Mouse (Mus musculus) midbrain, postnatal 0 days (tissue): Measurements from ENCODE around the gene Oxsr1. TPM values are rescaled to one million over a fixed set of nuclear protein-coding genes. Genes with fewer than 3 reads are reported as not detected.

ENCODE experiments used
- ATAC-seq: fragments of 200-750 bp; cut with Nextera tagmentation; 2 replicates; pipeline ENCODE4 v1.8.0; 2017; ENCODE audit warnings: moderate number of reproducible peaks, mild to moderate bottlenecking, moderate TSS enrichment, moderate library complexity; ENCODE audit not compliant: low FRiP score
- DNase-seq: peaks from one replicate; pipeline ENCODE4 v3.0.0-alpha.2; 2015; ENCODE audit warnings: low spot score
- H3K27ac ChIP-seq: fragments of 300-500 bp; sonication (generic); 2 replicates; pipeline ENCODE4 v1.5.1; 2014; ENCODE audit warnings: low read depth, mild to moderate bottlenecking, low read length, mixed read lengths
- H3K27me3 ChIP-seq: fragments of 300-500 bp; sonication (generic); 2 replicates; pipeline ENCODE4 v1.6.1; 2014; ENCODE audit warnings: low read length, control low read depth, mixed read lengths; ENCODE audit not compliant: insufficient read depth
- H3K36me3 ChIP-seq: fragments of 300-500 bp; sonication (generic); 2 replicates; pipeline ENCODE4 v1.6.1; 2014; ENCODE audit warnings: low read length, control low read depth, mixed read lengths; ENCODE audit not compliant: insufficient read depth
- H3K4me1 ChIP-seq: fragments of 300-500 bp; sonication (generic); 2 replicates; pipeline ENCODE4 v1.6.1; 2014; ENCODE audit warnings: mild to moderate bottlenecking, control low read depth, antibody characterized with exemption, low read length, mixed read lengths; ENCODE audit not compliant: insufficient read depth
- H3K4me2 ChIP-seq: fragments of 300-500 bp; sonication (generic); 2 replicates; pipeline ENCODE4 v1.6.1; 2014; ENCODE audit warnings: low read depth, mild to moderate bottlenecking, low read length, mixed read lengths; ENCODE audit not compliant: poor library complexity, severe bottlenecking
- H3K4me3 ChIP-seq: fragments of 300-500 bp; sonication (generic); 2 replicates; pipeline ENCODE4 v1.5.1; 2014; ENCODE audit warnings: low read depth, mild to moderate bottlenecking, low read length, moderate library complexity
- H3K9ac ChIP-seq: fragments of 300-500 bp; sonication (generic); replicated peaks from 2 replicates; pipeline ENCODE4 v1.6.1; 2014; ENCODE audit warnings: mild to moderate bottlenecking, low read length, moderate library complexity, mixed read lengths; ENCODE audit not compliant: poor library complexity, severe bottlenecking
- H3K9me3 ChIP-seq: fragments of 300-500 bp; sonication (generic); 2 replicates; pipeline ENCODE4 v1.6.1; 2016; ENCODE audit warnings: low read length, control low read depth
- CTCF ChIP-seq: IDR thresholded peaks from 2 replicates; pipeline ENCODE4 v1.5.1; 2016; ENCODE audit warnings: antibody characterized with exemption, mild to moderate bottlenecking
- WGBS: fragments of 180-500 bp; shearing (Covaris S2); extraction: QIAGEN DNeasy Blood & Tissue Kit; methylation state at CpG from one replicate; pipeline ENCODE4 v1.1.7; 2014; 5-methylcytosine and 5-hydroxymethylcytosine counted together
- polyA plus RNA-seq: library from polyadenylated mRNA; unstranded; fragments of >200 nt; fragmentation: Nextera tagmentation; extraction: Ambion mirVana; gene quantifications from 2 replicates; pipeline ENCODE4 v1.2.1, GENCODE M21; 2015
- total RNA-seq: library from RNA; depleted of rRNA; stranded (reverse); fragments of >200 nt; gene quantifications from 2 replicates; pipeline ENCODE4 v1.2.3, GENCODE M21; 2014

Gene Oxsr1
- total and polyA plus RNA-seq, 2 experiments from 2014 or later, result 10.7 to 38.5 TPM

DNA sequence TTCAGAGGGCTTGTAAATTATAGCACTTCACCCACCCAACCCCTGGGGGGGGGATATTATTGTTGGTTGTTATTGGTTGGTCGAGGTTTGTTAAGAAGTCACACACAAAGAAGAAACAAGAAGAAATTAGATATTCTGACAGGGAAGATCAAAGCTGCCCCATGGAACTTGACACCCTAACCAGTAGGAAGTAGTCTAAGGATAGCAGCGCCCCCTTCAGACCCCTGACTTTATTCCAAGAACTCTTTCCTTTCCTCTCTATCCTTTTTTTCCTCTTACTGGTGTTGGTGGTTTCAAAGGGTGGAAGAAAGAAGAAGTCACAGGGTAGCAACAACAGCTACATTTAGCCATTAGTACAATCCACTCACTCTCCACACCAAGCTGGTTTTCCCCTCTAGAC, 68.0 kb downstream of the Oxsr1 start:
- H3K27ac ChIP-seq, result no peak overlapping the region
- H3K9ac ChIP-seq, result no peak overlapping the region
- no peaks in the 10 kb centered on the region for H3K9me3 ChIP-seq
- H3K36me3 ChIP-seq, result peaks cover 38% of the 10 kb centered on the region
- 90% methylated on average over 2 of the region's 2 CpGs for WGBS
- H3K27me3 ChIP-seq, result no peaks in the 10 kb centered on the region
- TF ChIP-seq CTCF, result no peak
- DNase-seq, result no peak
- H3K4me2 ChIP-seq, result no peak overlapping the region
- H3K4me3 ChIP-seq, result no peak overlapping the region
- ATAC-seq, result no peak
- H3K4me1 ChIP-seq, result no peaks in the 10 kb centered on the region

DNA sequence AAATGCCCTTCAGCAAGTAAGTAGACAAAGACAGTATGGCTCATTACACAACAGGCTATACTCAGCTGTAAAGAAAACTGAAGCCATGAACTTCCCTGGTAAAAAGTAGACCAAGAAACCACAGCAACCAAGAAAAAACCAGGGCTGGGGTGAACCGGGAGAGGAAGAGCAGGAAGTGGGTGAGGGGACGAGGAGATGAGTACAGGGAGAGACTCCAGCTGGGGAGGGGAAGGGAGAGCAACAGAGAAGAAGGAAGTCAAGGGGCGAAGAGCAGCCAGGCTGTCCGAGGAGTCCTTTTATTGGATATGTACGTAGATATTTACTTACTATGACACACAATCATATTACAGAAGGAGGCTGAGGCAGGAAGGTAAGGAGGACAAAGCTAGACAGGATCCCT, 74.2 kb downstream of the Oxsr1 start:
- ATAC-seq, result no peak
- H3K9me3 ChIP-seq, result no peaks in the 10 kb centered on the region
- no peaks in the 10 kb centered on the region for H3K4me1 ChIP-seq
- no peak for TF ChIP-seq CTCF
- no peak overlapping the region for H3K4me2 ChIP-seq
- H3K27ac ChIP-seq, result no peak overlapping the region
- H3K9ac ChIP-seq, result no peak overlapping the region
- no peaks in the 10 kb centered on the region for H3K27me3 ChIP-seq
- DNase-seq, result no peak
- no peak overlapping the region for H3K4me3 ChIP-seq
- 89% methylated on average over 5 of the region's 5 CpGs for WGBS
- peaks cover 16% of the 10 kb centered on the region for H3K36me3 ChIP-seq

DNA sequence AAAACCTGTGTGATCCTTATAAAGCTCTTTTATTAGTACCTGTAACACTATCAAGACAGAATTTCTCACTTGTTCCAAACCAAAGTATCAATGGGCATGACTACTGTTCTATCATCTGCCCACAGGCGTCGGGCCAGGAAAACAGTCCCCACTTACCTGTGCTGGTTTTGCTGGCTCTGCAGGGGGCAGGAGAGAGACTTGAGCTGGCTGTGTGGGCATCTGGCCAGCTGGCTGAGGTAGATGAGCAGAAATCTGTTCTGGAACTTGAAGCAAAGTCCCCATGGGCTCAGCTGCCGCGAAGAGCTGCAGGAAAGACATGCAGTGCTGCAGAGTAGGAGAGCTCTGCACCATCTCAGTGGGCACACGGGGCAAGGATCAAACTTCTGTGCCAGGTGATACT, 75.4 kb downstream of the Oxsr1 start:
- Histone ChIP-seq H3K4me3 (no peak overlapping the region), H3K9ac (no peak overlapping the region), H3K27ac (no peak overlapping the region), H3K9me3 (no peaks in the 10 kb centered on the region), H3K27me3 (no peaks in the 10 kb centered on the region), H3K4me1 (no peaks in the 10 kb centered on the region), H3K4me2 (no peak overlapping the region), H3K36me3 (peaks cover 24% of the 10 kb centered on the region)
- peak; percentile 9 for DNase-seq
- no peak for TF ChIP-seq CTCF
- ATAC-seq, result no peak
- 85% methylated on average over 5 of the region's 5 CpGs for WGBS

DNA sequence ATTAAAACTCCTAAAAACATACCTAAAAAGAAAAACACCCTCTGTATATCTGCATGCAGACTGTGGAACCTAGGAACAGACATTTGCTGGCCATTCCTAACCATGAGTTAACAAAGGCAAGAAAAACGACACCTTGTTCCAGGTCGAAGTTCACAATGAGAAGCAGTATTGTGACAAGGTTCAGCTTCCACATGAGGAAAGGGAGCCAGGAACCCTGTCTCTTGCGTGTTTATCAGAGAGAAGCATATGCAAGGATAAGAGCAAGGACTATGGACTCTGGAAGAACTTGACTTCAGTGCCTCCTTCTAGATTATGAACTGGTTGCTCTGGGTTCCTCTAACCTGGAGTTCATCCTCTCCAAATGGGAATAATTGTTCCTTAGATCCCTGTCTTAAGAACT, 78.2 kb downstream of the Oxsr1 start:
- Histone ChIP-seq H3K9me3 (no peaks in the 10 kb centered on the region), H3K9ac (no peak overlapping the region), H3K4me1 (no peaks in the 10 kb centered on the region), H3K36me3 (peaks cover 39% of the 10 kb centered on the region), H3K4me3 (no peak overlapping the region), H3K4me2 (no peak overlapping the region), H3K27me3 (no peaks in the 10 kb centered on the region), H3K27ac (no peak overlapping the region)
- 93% methylated on average over 3 of the region's 3 CpGs for WGBS
- no peak for TF ChIP-seq CTCF
- DNase-seq, result no peak
- no peak for ATAC-seq

DNA sequence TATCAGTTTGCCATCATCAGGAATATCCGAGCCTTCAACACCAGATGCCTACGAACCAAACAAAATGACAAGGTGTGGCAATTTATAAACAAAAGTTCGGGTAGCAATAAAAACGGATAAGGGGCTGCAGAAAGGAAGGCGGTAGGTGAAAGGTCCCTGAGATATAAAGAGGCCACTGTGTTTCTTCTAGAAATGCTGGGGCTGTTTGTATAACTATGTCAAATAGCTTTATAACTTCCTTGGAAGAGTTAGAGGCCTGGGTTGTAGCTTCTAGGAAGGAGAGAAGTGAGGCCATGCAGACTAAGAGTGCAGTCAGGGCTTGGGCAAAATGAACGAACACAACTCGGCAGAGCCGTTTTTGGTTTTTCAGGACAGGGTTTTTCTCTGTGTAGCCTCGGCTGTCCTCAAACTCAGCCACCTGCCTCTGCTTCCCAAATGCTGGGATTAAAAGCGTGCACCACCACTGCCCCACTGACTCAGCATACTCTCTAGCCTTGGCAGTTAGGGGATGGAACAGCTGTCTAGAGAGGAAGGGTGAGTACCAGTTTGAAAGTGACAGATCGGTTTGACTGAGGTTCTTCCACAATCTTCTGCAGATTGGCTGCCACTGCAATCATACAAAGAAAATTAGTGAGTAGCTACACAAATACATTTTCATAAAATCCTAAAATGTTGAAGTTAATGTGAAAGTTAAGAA, 80.9 kb downstream of the Oxsr1 start:
- H3K4me3 ChIP-seq, result no peak overlapping the region
- H3K4me2 ChIP-seq, result no peak overlapping the region
- H3K9me3 ChIP-seq, result no peaks in the 10 kb centered on the region
- peaks cover 41% of the 10 kb centered on the region for H3K36me3 ChIP-seq
- DNase-seq, result no peak
- H3K4me1 ChIP-seq, result no peaks in the 10 kb centered on the region
- no peak for TF ChIP-seq CTCF
- 92% methylated on average over 11 of the region's 11 CpGs for WGBS
- no peaks in the 10 kb centered on the region for H3K27me3 ChIP-seq
- no peak overlapping the region for H3K27ac ChIP-seq
- H3K9ac ChIP-seq, result no peak overlapping the region
- ATAC-seq, result no peak

DNA sequence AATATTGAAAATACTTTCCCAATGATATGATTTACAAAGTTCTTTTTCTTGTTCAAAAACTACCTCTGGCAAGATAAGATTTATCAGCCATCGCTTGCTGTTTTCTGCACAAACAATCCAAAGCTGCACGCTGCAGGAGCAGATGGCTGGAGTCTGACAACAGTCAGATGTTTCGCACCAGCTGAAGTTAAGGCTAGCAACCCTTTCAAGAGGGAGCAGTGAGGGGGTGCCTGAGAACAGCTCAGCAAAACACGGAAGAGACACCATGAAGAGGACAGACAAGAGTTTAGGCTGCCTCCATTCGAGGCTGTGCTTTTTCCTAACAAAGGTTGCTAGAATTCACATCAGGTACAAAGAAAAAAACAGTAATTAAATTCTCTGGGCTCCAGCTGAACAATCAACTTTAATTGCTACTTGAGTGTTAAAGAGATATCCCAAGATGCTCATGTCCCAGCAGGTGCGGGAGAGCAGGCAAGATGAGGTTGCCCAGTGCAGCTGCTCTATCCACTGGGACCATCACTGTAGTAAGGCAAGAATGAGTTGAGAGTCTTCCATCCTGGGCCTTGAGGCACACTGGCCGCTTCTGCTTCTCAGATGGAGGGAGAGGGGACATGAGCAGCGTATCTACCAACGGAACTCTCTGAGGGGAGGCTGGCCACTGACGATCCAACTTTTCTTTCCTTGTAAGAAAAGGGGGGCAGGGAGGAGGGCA, 81.8 kb downstream of the Oxsr1 start:
- H3K27ac ChIP-seq, result no peak overlapping the region
- H3K4me2 ChIP-seq, result no peak overlapping the region
- H3K9me3 ChIP-seq, result no peaks in the 10 kb centered on the region
- H3K27me3 ChIP-seq, result no peaks in the 10 kb centered on the region
- H3K4me1 ChIP-seq, result no peaks in the 10 kb centered on the region
- WGBS, result 87% methylated on average over 10 of the region's 10 CpGs
- peak; percentile 3 for DNase-seq
- H3K4me3 ChIP-seq, result no peak overlapping the region
- H3K9ac ChIP-seq, result no peak overlapping the region
- TF ChIP-seq CTCF, result no peak
- ATAC-seq, result no peak
- H3K36me3 ChIP-seq, result peaks cover 41% of the 10 kb centered on the region
